Mouse (Mus musculus) cerebellum, adult 9-10 months (tissue): ENCODE data around the gene Cfap97.

Source experiments
- DNase-seq: peaks from one replicate; pipeline ENCODE4 v3.0.0; 2022

Cfap97 gene

GRCm38 (mm10) chr8:46232798-46233197 is 81.2 kb downstream of the Cfap97 start:
- no peak for DNase-seq

DNA sequence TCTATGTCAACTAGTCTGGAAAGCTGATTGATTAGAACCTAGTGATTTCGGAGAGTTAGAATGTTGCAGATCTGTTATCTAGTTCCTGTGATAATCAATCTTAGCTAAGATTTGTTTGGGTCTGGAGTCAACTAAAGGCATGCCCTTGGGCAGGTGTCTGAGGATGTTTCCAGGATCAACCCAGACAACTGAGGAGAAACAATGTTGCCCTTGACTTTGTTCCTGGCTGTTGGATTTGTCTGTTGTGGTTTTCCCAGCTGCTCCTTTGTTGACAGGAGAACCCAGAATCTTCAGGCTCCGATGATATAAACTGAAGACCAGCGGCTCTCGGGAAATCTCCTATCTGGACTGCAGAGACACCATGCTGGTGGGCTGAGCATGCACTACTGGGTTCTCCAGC is 83.2 kb downstream of the Cfap97 start:
- DNase-seq = no peak

DNA sequence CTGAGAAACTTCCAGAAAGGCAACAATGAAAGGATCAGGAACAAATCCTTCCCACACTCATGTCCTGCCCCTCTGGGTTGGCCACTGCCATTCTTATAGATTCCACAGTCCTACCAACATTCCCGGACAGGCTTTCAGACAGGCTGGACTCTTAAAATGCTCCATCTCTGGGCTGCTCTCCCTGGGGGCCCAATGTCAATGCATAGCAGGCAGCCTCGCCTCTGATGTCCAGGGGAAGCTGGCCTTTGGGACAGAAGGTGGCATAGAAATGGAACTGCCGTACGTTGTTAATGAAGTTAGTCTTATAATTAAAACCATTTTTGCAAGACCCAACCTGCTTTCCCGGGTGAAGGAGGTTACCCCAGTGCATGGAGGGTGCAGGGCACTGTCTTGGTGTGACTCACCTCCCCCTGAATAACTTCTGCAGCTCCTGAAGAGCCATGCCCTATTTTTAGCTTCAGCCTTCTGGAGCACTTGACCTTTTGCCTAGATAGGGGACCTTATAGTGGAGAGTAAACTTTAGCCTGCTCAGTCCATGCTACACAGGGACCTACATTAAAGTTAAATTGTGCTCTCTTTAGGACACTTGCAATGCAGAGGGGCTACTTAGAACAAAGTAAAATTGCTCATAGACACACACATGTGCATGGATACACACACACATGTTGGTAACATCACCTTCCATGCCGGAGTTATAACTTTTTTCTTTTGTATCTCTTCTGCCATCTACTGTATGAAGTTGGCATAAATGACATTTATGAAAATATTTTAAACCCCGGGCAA is 85.1 kb downstream of the Cfap97 start:
- peak; percentile 21 for DNase-seq

GRCm38 (mm10) chr8:46241568-46242374 is 90.2 kb downstream of the Cfap97 start:
- DNase-seq = peak; percentile 57

GRCm38 (mm10) chr8:46242946-46243345 is 91.4 kb downstream of the Cfap97 start:
- no peak for DNase-seq
